Mouse (Mus musculus) G1E (cell line): ENCODE data around the gene Armh3.

Experiments used
- CTCF ChIP-seq: IDR thresholded peaks from 2 replicates; pipeline ENCODE4 v1.5.1; 2012; ENCODE audit warnings: low read depth, low read length, inconsistent platforms, mixed read lengths
- GATA1 ChIP-seq: IDR thresholded peaks from 2 replicates; pipeline ENCODE4 v1.6.1; 2012; ENCODE audit warnings: borderline replicate concordance, low read length, inconsistent platforms, mixed read lengths
- GATA2 ChIP-seq: IDR thresholded peaks from 2 replicates; pipeline ENCODE4 v1.6.1; 2012; ENCODE audit warnings: low read depth, low read length, inconsistent platforms, borderline replicate concordance
- POLR2AphosphoS5 ChIP-seq: IDR thresholded peaks from 2 replicates; pipeline ENCODE4 v1.6.1; 2012; ENCODE audit warnings: low read depth, low read length, inconsistent platforms; ENCODE audit not compliant: insufficient replicate concordance
- TAL1 ChIP-seq: conservative IDR thresholded peaks from 2 replicates; pipeline ENCODE4 v1.6.1; 2012; ENCODE audit warnings: low read depth, low read length, inconsistent platforms, mixed read lengths

- TF ChIP-seq CTCF: no peak
- TF ChIP-seq TAL1: no peak
- no peak for TF ChIP-seq GATA1
- no peak for TF ChIP-seq POLR2AphosphoS5
- TF ChIP-seq GATA2: no peak
Measured at GRCm38 (mm10) chr19:45984379-45984778, 13.9 kb downstream of the Armh3 start.
